Comparison of ENCODE assay signal across 8 mouse cellular contexts in the genomic region with DNA sequence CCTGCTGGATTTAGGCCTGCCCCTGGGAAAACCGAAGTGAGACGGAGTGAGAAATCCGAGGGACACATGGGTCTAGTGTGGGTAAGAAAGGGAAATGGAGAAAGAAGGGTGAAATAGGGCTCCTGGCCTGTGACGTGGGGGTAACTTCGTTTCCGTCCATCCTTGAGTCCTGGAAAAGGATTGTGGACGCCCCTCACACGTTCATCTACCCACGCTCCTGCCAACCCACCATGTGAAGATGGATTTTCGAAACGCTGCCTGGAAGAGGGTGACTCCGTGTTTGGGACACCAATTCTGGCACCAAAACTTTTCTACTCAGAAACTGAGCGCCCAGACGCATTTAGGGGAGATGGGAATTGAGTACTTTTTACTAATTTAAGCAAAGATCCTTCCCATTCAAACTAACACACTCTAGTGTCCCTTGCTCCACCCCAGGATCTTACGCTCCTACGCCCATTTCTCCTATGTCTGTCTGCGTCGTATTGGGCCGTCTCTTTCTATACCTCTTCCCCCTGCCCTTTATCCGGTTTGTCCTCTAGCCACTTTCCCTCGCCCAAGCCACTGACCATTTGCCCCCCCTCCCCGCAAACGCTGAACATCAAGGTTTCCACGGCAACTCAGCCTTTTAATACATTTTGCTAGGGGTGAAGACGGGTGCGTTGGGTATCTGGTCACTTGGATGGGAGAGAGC. TPM values are rescaled to one million over a fixed set of nuclear protein-coding genes. Genes with fewer than 3 reads are reported as not detected.
A peak's percentile ranks its signal among the peaks of the same experiment; 100 is the strongest.
DNase-seq lines count a peak whose midpoint lies in the region; ATAC-seq and TF ChIP-seq lines count a peak whose summit lies in the region.

No protein-coding gene starts in this region.

- H3K4me3 ChIP-seq in megakaryocyte, embryonic 14.5 days (replicated peaks), result peak overlapping the region; percentile 91
- H3K4me3 ChIP-seq in hindbrain, postnatal 0 days (ENCODE audit: low read length), result peak overlapping the region; percentile 70
- peak overlapping the region; percentile 71 for H3K4me3 ChIP-seq in neural tube, embryonic 14.5 days (ENCODE audit: low read depth, low read length)

- peak; percentile 63 for DNase-seq in embryo, embryonic 10.5 days (ENCODE audit: low spot score)
- DNase-seq in embryo, embryonic 11 days, result no peak
- no peak for DNase-seq in hindbrain, postnatal 0 days (ENCODE audit: low spot score)
- no peak for DNase-seq in gastrocnemius, adult 18-20 months (ENCODE audit: low spot score)
- no peak for DNase-seq in right cerebral cortex, postnatal 36 days (ENCODE audit: low spot score in 2 of 2)

- peaks cover 45% of the 10 kb centered on the region for H3K4me1 ChIP-seq in megakaryocyte, embryonic 14.5 days
- peaks cover 20% of the 10 kb centered on the region for H3K4me1 ChIP-seq in hindbrain, postnatal 0 days (ENCODE audit: insufficient read depth, low read length)
- peaks cover 44% of the 10 kb centered on the region for H3K4me1 ChIP-seq in neural tube, embryonic 14.5 days (ENCODE audit: control insufficient read depth, insufficient read depth, low read length)

- no peaks in the 10 kb centered on the region for H3K9me3 ChIP-seq in megakaryocyte, embryonic 14.5 days
- H3K9me3 ChIP-seq in hindbrain, postnatal 0 days (ENCODE audit: low read length), result no peaks in the 10 kb centered on the region
- no peaks in the 10 kb centered on the region for H3K9me3 ChIP-seq in neural tube, embryonic 14.5 days (ENCODE audit: control insufficient read depth, low read length)

- no peak for TF ChIP-seq CTCF in hindbrain, postnatal 0 days (IDR thresholded peaks at IDR 0.05; ENCODE audit: low read depth)

- H3K27ac ChIP-seq in hindbrain, postnatal 0 days, result peak overlapping the region; percentile 98
- peak overlapping the region; percentile 99 for H3K27ac ChIP-seq in neural tube, embryonic 14.5 days (ENCODE audit: low read depth, low read length)

- H3K36me3 ChIP-seq in megakaryocyte, embryonic 14.5 days (replicated peaks; ENCODE audit: low read length), result no peaks in the 10 kb centered on the region
- H3K36me3 ChIP-seq in hindbrain, postnatal 0 days (ENCODE audit: insufficient read depth, low read length), result no peaks in the 10 kb centered on the region
- no peaks in the 10 kb centered on the region for H3K36me3 ChIP-seq in neural tube, embryonic 14.5 days (ENCODE audit: control insufficient read depth, insufficient read depth, low read length)

- ATAC-seq in megakaryocyte, adult 5-6 weeks (ENCODE audit: poor library complexity, severe bottlenecking), result no peak
- ATAC-seq in hindbrain, postnatal 0 days, result no peak
- ATAC-seq in neural tube, embryonic 14.5 days (ENCODE audit: low read depth), result no peak

- peak overlapping the region; percentile 21; the same call in 1 of the 2 replicates for H3K9ac ChIP-seq in hindbrain, postnatal 0 days (replicated peaks; ENCODE audit: low read length)
- peak overlapping the region; percentile 95; the same call in 1 of the 2 replicates for H3K9ac ChIP-seq in neural tube, embryonic 14.5 days (replicated peaks; ENCODE audit: low read depth, low read length)

- peaks cover 94% of the 10 kb centered on the region for H3K27me3 ChIP-seq in megakaryocyte, embryonic 14.5 days (replicated peaks)
- H3K27me3 ChIP-seq in hindbrain, postnatal 0 days (ENCODE audit: insufficient read depth, low read length), result no peaks in the 10 kb centered on the region
- no peaks in the 10 kb centered on the region for H3K27me3 ChIP-seq in neural tube, embryonic 14.5 days (ENCODE audit: control insufficient read depth, insufficient read depth, low read length)

- 23% methylated on average over 26 of the region's 26 CpGs for WGBS in hindbrain, postnatal 0 days
- 21% methylated on average over 26 of the region's 26 CpGs for WGBS in neural tube, embryonic 14.5 days

- H3K4me2 ChIP-seq in hindbrain, postnatal 0 days (ENCODE audit: low read depth, low read length), result peak overlapping the region; percentile 93
- H3K4me2 ChIP-seq in neural tube, embryonic 14.5 days (ENCODE audit: low read depth, low read length), result peak overlapping the region; percentile 76

RNA-seq across cellular contexts. Expression of gene P3h3, which starts 0.4 kb away (rescaled TPM):
- polyA plus RNA-seq in megakaryocyte, embryonic 14.5 days (2012; ENCODE audit: insufficient read depth, low replicate concordance), result 5.5 TPM in 1 of 2 replicates, not detected in the other
- total RNA-seq in megakaryocyte, adult 5-6 weeks (2015), result 0.09 and 0.14 TPM in 2 replicates
- 0.61 TPM in 1 of 2 replicates, not detected in the other for total RNA-seq in megakaryocyte, adult 5-6 weeks (2017)
- 71.3 and 79.5 TPM in 2 replicates for total RNA-seq in hindbrain, postnatal 0 days (2014; rRNA removed)
- polyA plus RNA-seq in hindbrain, postnatal 0 days (2015; fragmentation: Nextera tagmentation; extraction: Ambion mirVana), result 11.3 and 12.0 TPM in 2 replicates
- 19.1 and 23.7 TPM in 2 replicates for polyA plus RNA-seq in neural tube, embryonic 14.5 days (2014; fragmentation: Nextera tagmentation; extraction: Ambion mirVana)
- total RNA-seq in gastrocnemius, adult 18-20 months (2021), result 1 to 10 TPM; 3.5 to 4.9 TPM

RNA-seq across cellular contexts. Expression of gene Gpr162, which starts 5.8 kb away (rescaled TPM):
- polyA plus RNA-seq in megakaryocyte, embryonic 14.5 days (2012; ENCODE audit: insufficient read depth, low replicate concordance), result 0.82 and 7.7 TPM in 2 replicates
- not detected in 2 replicates for total RNA-seq in megakaryocyte, adult 5-6 weeks (2015)
- total RNA-seq in megakaryocyte, adult 5-6 weeks (2017), result 0.33 TPM in 1 of 2 replicates, not detected in the other
- total RNA-seq in hindbrain, postnatal 0 days (2014; rRNA removed), result 193 and 194 TPM in 2 replicates
- 30.1 and 31.9 TPM in 2 replicates for polyA plus RNA-seq in hindbrain, postnatal 0 days (2015; fragmentation: Nextera tagmentation; extraction: Ambion mirVana)
- 11.2 and 14.2 TPM in 2 replicates for polyA plus RNA-seq in neural tube, embryonic 14.5 days (2014; fragmentation: Nextera tagmentation; extraction: Ambion mirVana)
- total RNA-seq in gastrocnemius, adult 18-20 months (2021), result under 1 TPM; 0.09 to 0.21 TPM

RNA-seq across cellular contexts. Expression of gene Gnb3, which starts 17.9 kb away (rescaled TPM):
- not detected in 2 replicates for polyA plus RNA-seq in megakaryocyte, embryonic 14.5 days (2012; ENCODE audit: insufficient read depth, low replicate concordance)
- not detected in 2 replicates for total RNA-seq in megakaryocyte, adult 5-6 weeks (2015)
- total RNA-seq in megakaryocyte, adult 5-6 weeks (2017), result not detected in 2 replicates
- 0.68 and 0.72 TPM in 2 replicates for total RNA-seq in hindbrain, postnatal 0 days (2014; rRNA removed)
- polyA plus RNA-seq in hindbrain, postnatal 0 days (2015; fragmentation: Nextera tagmentation; extraction: Ambion mirVana), result 1.6 and 2.2 TPM in 2 replicates
- 0.44 and 0.54 TPM in 2 replicates for polyA plus RNA-seq in neural tube, embryonic 14.5 days (2014; fragmentation: Nextera tagmentation; extraction: Ambion mirVana)
- total RNA-seq in gastrocnemius, adult 18-20 months (2021), result under 1 TPM; 0.57 to 0.71 TPM

RNA-seq across cellular contexts. Expression of gene Cdca3, which starts 28.6 kb away (rescaled TPM):
- 27.2 and 32.4 TPM in 2 replicates for polyA plus RNA-seq in megakaryocyte, embryonic 14.5 days (2012; ENCODE audit: insufficient read depth, low replicate concordance)
- 160 and 180 TPM in 2 replicates for total RNA-seq in megakaryocyte, adult 5-6 weeks (2015)
- total RNA-seq in megakaryocyte, adult 5-6 weeks (2017), result 168 and 185 TPM in 2 replicates
- total RNA-seq in hindbrain, postnatal 0 days (2014; rRNA removed), result 34.7 and 39.9 TPM in 2 replicates
- polyA plus RNA-seq in hindbrain, postnatal 0 days (2015; fragmentation: Nextera tagmentation; extraction: Ambion mirVana), result 40.9 and 47.3 TPM in 2 replicates
- polyA plus RNA-seq in neural tube, embryonic 14.5 days (2014; fragmentation: Nextera tagmentation; extraction: Ambion mirVana), result 16.8 and 16.9 TPM in 2 replicates
- under 1 TPM; 0.25 to 0.55 TPM for total RNA-seq in gastrocnemius, adult 18-20 months (2021)

RNA-seq across cellular contexts. Expression of gene Usp5, which starts 28.7 kb away (rescaled TPM):
- 35.1 and 61.7 TPM in 2 replicates for polyA plus RNA-seq in megakaryocyte, embryonic 14.5 days (2012; ENCODE audit: insufficient read depth, low replicate concordance)
- 31.8 and 32.7 TPM in 2 replicates for total RNA-seq in megakaryocyte, adult 5-6 weeks (2015)
- 56.3 and 58.5 TPM in 2 replicates for total RNA-seq in megakaryocyte, adult 5-6 weeks (2017)
- 222 and 233 TPM in 2 replicates for total RNA-seq in hindbrain, postnatal 0 days (2014; rRNA removed)
- polyA plus RNA-seq in hindbrain, postnatal 0 days (2015; fragmentation: Nextera tagmentation; extraction: Ambion mirVana), result 182 and 189 TPM in 2 replicates
- polyA plus RNA-seq in neural tube, embryonic 14.5 days (2014; fragmentation: Nextera tagmentation; extraction: Ambion mirVana), result 162 and 171 TPM in 2 replicates
- total RNA-seq in gastrocnemius, adult 18-20 months (2021), result 10 to 100 TPM; 39.9 to 50.1 TPM

Comparison
In these comparisons a context has a peak if more than half of its experiments do, and no peak if none do; other contexts are left out.
1. RNA of gene P3h3, which starts 0.4 kb away (total RNA-seq): 71.3 to 79.5 TPM in hindbrain, postnatal 0 days; 3.5 to 4.9 TPM in gastrocnemius, adult 18-20 months and 0.09 to 0.61 TPM in megakaryocyte, adult 5-6 weeks; every median in the first group is over 10 times any median in the second.
2. RNA of gene Gpr162, which starts 5.8 kb away (total RNA-seq): 193 to 194 TPM in hindbrain, postnatal 0 days; 0.33 TPM in megakaryocyte, adult 5-6 weeks and 0.09 to 0.21 TPM in gastrocnemius, adult 18-20 months; every median in the first group is over 100 times any median in the second.
3. Peak in every context shown above with its lines, with median percentiles within 50 percentile points of each other: H3K4me3 ChIP-seq.